Mouse (Mus musculus) kidney, adult 10 weeks (tissue): ENCODE data around the gene Esp4. TPM values are rescaled to one million over a fixed set of nuclear protein-coding genes. Genes with fewer than 3 reads are reported as not detected.

Experiments used
- polyA plus RNA-seq: library from polyadenylated mRNA; stranded (reverse); fragments of 350-450 nt; fragmentation: Illumina TruSeq; extraction: RNeasy Lipid Tissue Mini Kit (QIAGEN cat#74804); gene quantifications from one replicate; pipeline ENCODE4 v1.2.3, GENCODE M21; 2014; ENCODE audit warnings: low read depth, low replicate concordance

Gene Esp4
- polyA plus RNA-seq: not detected

GRCm38 (mm10) chr17:40598294-40598693, at the start of gene Esp4:
Gene Esp4 (plus strand): TSS chr17:40598594.

GRCm38 (mm10) chr17:40561207-40561606, 37.2 kb upstream of the Esp4 start, which contains the start of gene Esp6:
Gene Esp6 (plus strand): TSS chr17:40561507.

GRCm38 (mm10) chr17:40631775-40632174, 33.4 kb downstream of the Esp4 start, which contains the start of gene Esp3:
Gene Esp3 (plus strand): TSS chr17:40632075.

Other genes with a start within 250 kb of the Esp4 start
- not detected for gene Esp8, start 78.6 kb upstream of the Esp4 start, polyA plus RNA-seq
- not detected for gene Esp6, start 37.1 kb upstream of the Esp4 start, polyA plus RNA-seq
- not detected for gene Esp3, start 33.5 kb downstream of the Esp4 start, polyA plus RNA-seq
- not detected for gene Esp1, start 128.5 kb downstream of the Esp4 start, polyA plus RNA-seq
- gene Crisp2, start 208.4 kb downstream of the Esp4 start, polyA plus RNA-seq: 1.7 TPM
- not detected for gene Rhag, start 212.5 kb downstream of the Esp4 start, polyA plus RNA-seq